ENCODE assay signal across 8 mouse cellular contexts in the genomic region with DNA sequence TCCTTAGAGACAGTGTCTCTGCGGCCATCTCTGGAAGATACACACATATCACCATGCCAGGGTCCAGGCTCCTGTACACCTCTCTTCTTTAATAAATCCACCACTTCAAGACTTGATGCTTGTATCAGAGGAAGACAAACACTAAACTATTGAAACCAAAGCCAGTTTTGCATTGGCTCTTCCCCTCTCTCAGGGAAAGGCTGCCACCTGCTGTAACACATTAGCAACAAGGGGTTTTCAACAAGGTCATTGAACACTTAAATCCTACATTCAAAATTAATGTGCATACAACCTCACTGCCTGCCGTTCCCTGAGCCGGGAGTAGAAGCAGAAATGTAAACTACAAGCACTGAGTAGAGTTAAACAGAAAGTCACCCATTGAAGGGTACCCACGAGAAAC.
A peak's percentile ranks its signal among the peaks of the same experiment; 100 is the strongest.
DNase-seq lines count a peak whose midpoint lies in the region; ATAC-seq and TF ChIP-seq lines count a peak whose summit lies in the region.

No protein-coding gene starts in this region.

- 51% methylated on average over 4 of the region's 4 CpGs for WGBS in heart, embryonic 10.5 days

- ATAC-seq in granulocyte monocyte progenitor cell, adult 5-6 weeks (replicated peaks; ENCODE audit: poor library complexity, severe bottlenecking), result no peak

- peaks cover 5% of the 10 kb centered on the region; the same call in 1 of the 2 replicates for H3K4me1 ChIP-seq in heart, embryonic 10.5 days
- H3K4me1 ChIP-seq in cortical plate, adult 2 months (ENCODE audit: control insufficient read depth, insufficient read depth, low read length), result no peaks in the 10 kb centered on the region; the same call in 1 of the 2 replicates
- peaks cover 94% of the 10 kb centered on the region for H3K4me1 ChIP-seq in megakaryocyte, embryonic 14.5 days

- TF ChIP-seq CTCF in cortical plate, adult 2 months (IDR thresholded peaks at IDR 0.05; ENCODE audit: extremely low read depth, insufficient read depth, low read length), result peak; percentile 78

- H3K4me3 ChIP-seq in heart, embryonic 10.5 days, result no peak overlapping the region
- H3K4me3 ChIP-seq in cortical plate, adult 2 months (ENCODE audit: insufficient read depth, low read length), result no peak overlapping the region
- H3K4me3 ChIP-seq in megakaryocyte, embryonic 14.5 days (replicated peaks), result peak overlapping the region; percentile 47

- no peak for TF ChIP-seq POLR2A in cortical plate, adult 2 months (IDR thresholded peaks at IDR 0.05; ENCODE audit: extremely low read depth, insufficient read depth, low read length)

- H3K9me3 ChIP-seq in heart, embryonic 10.5 days, result no peaks in the 10 kb centered on the region
- no peaks in the 10 kb centered on the region for H3K9me3 ChIP-seq in megakaryocyte, embryonic 14.5 days

- no peaks in the 10 kb centered on the region for H3K27me3 ChIP-seq in heart, embryonic 10.5 days (ENCODE audit: insufficient read depth, poor library complexity, severe bottlenecking)
- H3K27me3 ChIP-seq in megakaryocyte, embryonic 14.5 days (replicated peaks), result no peaks in the 10 kb centered on the region

- H3K36me3 ChIP-seq in heart, embryonic 10.5 days, result no peaks in the 10 kb centered on the region
- H3K36me3 ChIP-seq in megakaryocyte, embryonic 14.5 days (replicated peaks; ENCODE audit: low read length), result peaks cover 2% of the 10 kb centered on the region

- DNase-seq in heart, adult 11 months, result peak; percentile 91
- no peak for DNase-seq in heart, embryonic 10.5 days (ENCODE audit: low spot score)
- peak; percentile 28 for DNase-seq in urinary bladder, postnatal 25 days (ENCODE audit: low spot score)
- DNase-seq in urinary bladder, postnatal 10 days (ENCODE audit: low spot score), result no peak
- DNase-seq in kidney, postnatal 25 days, result peak; percentile 53 to 65

- H3K27ac ChIP-seq in heart, embryonic 10.5 days, result no peak overlapping the region
- H3K27ac ChIP-seq in cortical plate, adult 2 months (ENCODE audit: insufficient read depth, low read length), result no peak overlapping the region

Comparison
In these comparisons a context has a peak if more than half of its experiments do, and no peak if none do; other contexts are left out.
1. DNase-seq: peak in heart, adult 11 months (single experiment), urinary bladder, postnatal 25 days (single experiment) and kidney, postnatal 25 days (2 of 2); none in heart, embryonic 10.5 days (single experiment) and urinary bladder, postnatal 10 days (single experiment).